In the genomic region with DNA sequence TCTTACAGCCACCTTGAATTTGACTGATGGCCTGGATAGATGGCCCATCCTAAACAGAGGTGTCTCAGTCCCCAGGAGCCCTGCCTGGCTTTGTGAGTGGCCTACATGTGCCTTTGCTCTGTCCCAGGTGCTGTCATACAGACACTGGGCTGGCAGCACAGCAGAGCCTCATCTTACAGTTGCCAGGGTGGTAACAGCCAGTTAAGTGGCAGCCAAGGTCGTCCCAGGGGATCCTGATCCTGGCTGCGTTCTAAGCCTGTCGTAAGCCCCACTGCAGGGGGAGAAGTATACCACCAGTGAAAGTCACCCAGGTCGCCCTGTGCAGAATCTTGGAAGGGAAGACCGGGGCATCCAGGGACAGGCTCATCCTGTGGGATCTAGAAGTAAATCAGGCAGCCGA, we compare ENCODE assay signal across 14 mouse cellular contexts.
A peak's percentile ranks its signal among the peaks of the same experiment; 100 is the strongest.
DNase-seq lines count a peak whose midpoint lies in the region; ATAC-seq and TF ChIP-seq lines count a peak whose summit lies in the region.
"Had no signal": no experiment of that assay in that cellular context is flagged by ENCODE, and none has a peak within 500 bp of the region (broad histone marks: within the 10 kb centered on the region; RNA-seq: fewer than 3 reads in every experiment).

No protein-coding gene starts in this region.

- no peak overlapping the region for H3K4me3 ChIP-seq in hindbrain, embryonic 14.5 days (replicated peaks; ENCODE audit: low read length)
- no peak overlapping the region for H3K4me3 ChIP-seq in hindbrain, postnatal 0 days (ENCODE audit: low read length)
- H3K4me3 ChIP-seq in MEL (ENCODE audit: control insufficient read depth in 1 of 2, insufficient read depth in 1 of 2, low read depth in 2 of 2, low read length in 2 of 2), result no peak overlapping the region

- no peak overlapping the region for H3K9ac ChIP-seq in hindbrain, embryonic 14.5 days
- no peak overlapping the region for H3K9ac ChIP-seq in hindbrain, postnatal 0 days (replicated peaks; ENCODE audit: low read length)
- no peak overlapping the region for H3K9ac ChIP-seq in MEL (ENCODE audit: control insufficient read depth, low read depth, low read length, poor library complexity, severe bottlenecking)
- H3K9ac ChIP-seq: lung, embryonic 14.5 days had no signal

- DNase-seq in cerebellum, postnatal 14 days, result peak; percentile 38 to 43
- DNase-seq in hindbrain, embryonic 14.5 days (ENCODE audit: low spot score), result no peak
- DNase-seq in hindbrain, postnatal 0 days (ENCODE audit: low spot score), result no peak
- DNase-seq in MEL (ENCODE audit: low read depth, low spot score), result peak; percentile 18
- DNase-seq in gastrocnemius, postnatal 25 days, result peak; percentile 81
- DNase-seq in layer of hippocampus, postnatal 36 days, result no peak
- DNase-seq in T-cell, adult 2 months (ENCODE audit: low spot score), result no peak
- DNase-seq: cerebellum, adult 9-10 months; kidney, adult 8-10 months; kidney, postnatal 36 days; layer of hippocampus, adult 9-11 months; midbrain, embryonic 14.5 days had no signal

- H3K9me3 ChIP-seq in hindbrain, embryonic 14.5 days (ENCODE audit: control insufficient read depth, low read length), result no peaks in the 10 kb centered on the region
- H3K9me3 ChIP-seq in hindbrain, postnatal 0 days (ENCODE audit: low read length), result no peaks in the 10 kb centered on the region
- no peaks in the 10 kb centered on the region for H3K9me3 ChIP-seq in MEL (replicated peaks; ENCODE audit: insufficient read depth, low read length)

- no peak for TF ChIP-seq RAD21 in MEL (IDR thresholded peaks at IDR 0.05; ENCODE audit: low read depth, low read length)

- 69% methylated on average over 6 of the region's 6 CpGs for WGBS in hindbrain, embryonic 14.5 days
- 66% methylated on average over 6 of the region's 6 CpGs for WGBS in hindbrain, postnatal 0 days

- H3K36me3 ChIP-seq in hindbrain, embryonic 14.5 days (replicated peaks; ENCODE audit: control insufficient read depth, insufficient read depth), result no peaks in the 10 kb centered on the region
- H3K36me3 ChIP-seq in hindbrain, postnatal 0 days (ENCODE audit: insufficient read depth, low read length), result no peaks in the 10 kb centered on the region
- H3K36me3 ChIP-seq in MEL (ENCODE audit: control insufficient read depth in 1 of 2, insufficient read depth in 2 of 2, low read length in 2 of 2), result no peaks in the 10 kb centered on the region; a peak in 1 of 4 replicates

- no peaks in the 10 kb centered on the region for H3K27me3 ChIP-seq in hindbrain, embryonic 14.5 days (ENCODE audit: control insufficient read depth, insufficient read depth, low read length)
- no peaks in the 10 kb centered on the region for H3K27me3 ChIP-seq in hindbrain, postnatal 0 days (ENCODE audit: insufficient read depth, low read length)
- no peaks in the 10 kb centered on the region for H3K27me3 ChIP-seq in MEL (ENCODE audit: control insufficient read depth in 1 of 2, insufficient read depth in 2 of 2, low read length in 2 of 2)

- TF ChIP-seq EP300 in MEL (IDR thresholded peaks at IDR 0.05; ENCODE audit: low read depth in 1 of 2, low read length in 2 of 2), result no peak

- H3K4me1 ChIP-seq in hindbrain, embryonic 14.5 days (replicated peaks; ENCODE audit: control insufficient read depth, insufficient read depth, low read length), result 0 out of 2 replicates have a peak, but pooled peaks cover 2% of the 10 kb centered on the region
- peaks cover 3% of the 10 kb centered on the region; the same call in 1 of the 2 replicates for H3K4me1 ChIP-seq in hindbrain, postnatal 0 days (ENCODE audit: insufficient read depth, low read length)
- H3K4me1 ChIP-seq in MEL (ENCODE audit: control insufficient read depth in 1 of 2, insufficient read depth in 2 of 2, low read length in 2 of 2), result peaks cover 0 to 15% of the 10 kb centered on the region in 2 experiments; a peak in 2 of 4 replicates

- no peak for TF ChIP-seq POLR2A in MEL (IDR thresholded peaks at IDR 0.05; ENCODE audit: control insufficient read depth in 1 of 2, insufficient read depth in 1 of 2, low read depth in 1 of 2, low read length in 2 of 2, poor library complexity in 1 of 2)

- no peak for TF ChIP-seq CTCF in hindbrain, postnatal 0 days (IDR thresholded peaks at IDR 0.05; ENCODE audit: low read depth)
- TF ChIP-seq CTCF in MEL (IDR thresholded peaks at IDR 0.05 in 2 of 3, conservative IDR thresholded peaks at IDR 0.05 in 1 of 3; ENCODE audit: control insufficient read depth in 1 of 3, insufficient read depth in 1 of 3, low read depth in 2 of 3, low read length in 3 of 3, poor library complexity in 1 of 3, severe bottlenecking in 1 of 3), result no peak

- H3K4me2 ChIP-seq in hindbrain, embryonic 14.5 days (replicated peaks), result no peak overlapping the region
- no peak overlapping the region for H3K4me2 ChIP-seq in hindbrain, postnatal 0 days (ENCODE audit: low read depth, low read length)
- H3K4me2 ChIP-seq: lung, embryonic 14.5 days had no signal

- no peak for ATAC-seq in cerebellum, adult (ENCODE audit: insufficient number of reproducible peaks, low FRiP score, low TSS enrichment)
- peak; percentile 13; the same call in 1 of the 2 replicates for ATAC-seq in hindbrain, embryonic 14.5 days (ENCODE audit: low FRiP score)
- ATAC-seq in hindbrain, postnatal 0 days, result no peak

- no peaks in the 10 kb centered on the region for H3K79me2 ChIP-seq in MEL (ENCODE audit: control insufficient read depth, insufficient read depth, low read length, poor library complexity)

- H3K27ac ChIP-seq in hindbrain, embryonic 14.5 days, result no peak overlapping the region
- no peak overlapping the region for H3K27ac ChIP-seq in hindbrain, postnatal 0 days
- H3K27ac ChIP-seq in MEL (ENCODE audit: control insufficient read depth, low read depth, low read length), result no peak overlapping the region

TF ChIP-seq in MEL, 35 proteins besides CTCF, POLR2A, EP300 and RAD21:
- TF ChIP-seq MXI1 (IDR thresholded peaks at IDR 0.05; ENCODE audit: low read depth, low read length), result 0 out of 2 replicates have a peak, but pooled peaks have one; percentile 21
- no peak for TF ChIP-seq NELFE (IDR thresholded peaks at IDR 0.05; ENCODE audit: low read depth, low read length)

Comparison
In these comparisons a context has a peak if more than half of its experiments do, and no peak if none do; other contexts are left out.
1. DNase-seq: peak in cerebellum, postnatal 14 days (2 of 2), MEL (single experiment) and gastrocnemius, postnatal 25 days (single experiment); none in hindbrain, embryonic 14.5 days (single experiment), hindbrain, postnatal 0 days (single experiment), layer of hippocampus, postnatal 36 days (0 of 2) and T-cell, adult 2 months (single experiment).